Mouse (Mus musculus) bone marrow, adult 2 months (tissue): ENCODE data around the gene Dbnl.

Source experiments
- CTCF ChIP-seq: fragments of 200-500 bp; IDR thresholded peaks from 2 replicates; pipeline ENCODE4 v1.5.1; 2011; ENCODE audit warnings: low read length, control low read depth; ENCODE audit not compliant: control insufficient read depth, insufficient read depth
- POLR2A ChIP-seq: fragments of 200-500 bp; IDR thresholded peaks from 2 replicates; pipeline ENCODE4 v1.6.1; 2011; ENCODE audit warnings: low read depth, mild to moderate bottlenecking, control low read depth, low read length, borderline replicate concordance; ENCODE audit not compliant: control insufficient read depth

DNA sequence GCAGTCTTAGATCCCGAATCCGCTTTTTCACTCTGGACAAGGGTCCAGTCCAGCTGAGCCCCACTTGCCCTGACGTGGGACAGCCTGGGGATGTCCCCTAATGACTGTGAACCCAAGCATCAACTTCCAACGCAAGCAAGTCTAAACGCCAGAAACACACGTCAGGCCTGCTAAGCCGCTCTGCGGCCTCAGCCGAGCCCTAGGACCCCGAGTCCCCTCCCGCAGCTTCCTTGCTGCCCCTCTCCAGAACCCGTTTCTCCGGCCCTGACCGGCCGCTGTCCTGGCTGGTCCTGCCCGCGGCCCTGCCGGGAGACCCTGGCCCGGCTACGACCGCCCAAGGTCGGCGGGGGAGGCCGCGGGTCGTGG is 47.7 kb upstream of the Dbnl start:
- TF ChIP-seq POLR2A (no peak), CTCF (no peak)
